Mouse (Mus musculus): ENCODE measurements around the gene Jaml. TPM values are rescaled to one million over a fixed set of nuclear protein-coding genes. Genes with fewer than 3 reads are reported as not detected.
A peak's percentile ranks its signal among the peaks of the same experiment; 100 is the strongest.

Gene Jaml
- total RNA-seq, 4 experiments from 2014 or later, result not detected

DNA sequence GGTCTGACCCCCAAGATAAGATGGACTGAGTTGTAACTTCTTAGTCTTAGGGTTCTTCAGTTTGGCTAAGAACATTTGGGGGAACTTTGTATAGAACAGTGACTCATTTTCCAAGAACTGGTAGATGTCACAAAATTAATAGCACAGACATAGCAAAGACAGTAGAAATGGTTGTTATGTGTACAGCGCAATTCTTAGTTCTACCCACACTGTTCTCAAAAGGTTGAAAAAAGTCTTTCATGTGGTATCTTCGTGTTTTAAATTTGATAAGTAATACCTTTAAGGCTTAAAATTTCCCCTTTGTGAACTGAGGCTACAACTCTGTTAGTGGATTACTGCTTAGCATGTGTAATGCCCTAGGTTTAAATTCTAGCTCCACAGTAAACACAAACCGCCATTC, 4.1 kb downstream of the Jaml start:
- no peak for DNase-seq (ENCODE audit: low spot score)

DNA sequence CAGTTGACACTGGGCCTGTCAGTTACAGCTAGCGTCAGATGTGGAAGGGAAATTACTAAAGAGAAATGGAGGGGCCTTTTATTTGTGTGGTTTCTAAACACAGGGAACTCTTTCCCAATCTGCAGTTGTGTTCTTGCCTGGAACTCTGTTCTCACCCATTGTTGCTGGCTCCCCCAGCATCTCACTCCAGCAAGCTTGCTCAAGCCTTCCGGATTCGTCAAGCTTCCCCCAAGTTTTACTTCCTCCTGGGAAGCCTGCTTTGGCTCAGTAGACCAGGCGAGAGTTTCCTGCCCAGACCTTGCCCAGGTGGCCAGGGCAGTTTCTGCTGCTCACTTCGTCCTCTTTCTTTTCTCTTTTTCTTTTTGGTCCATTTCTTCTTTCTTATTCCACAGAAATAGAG, 5.6 kb downstream of the Jaml start:
- peak; percentile 9 for DNase-seq (ENCODE audit: low spot score)

DNA sequence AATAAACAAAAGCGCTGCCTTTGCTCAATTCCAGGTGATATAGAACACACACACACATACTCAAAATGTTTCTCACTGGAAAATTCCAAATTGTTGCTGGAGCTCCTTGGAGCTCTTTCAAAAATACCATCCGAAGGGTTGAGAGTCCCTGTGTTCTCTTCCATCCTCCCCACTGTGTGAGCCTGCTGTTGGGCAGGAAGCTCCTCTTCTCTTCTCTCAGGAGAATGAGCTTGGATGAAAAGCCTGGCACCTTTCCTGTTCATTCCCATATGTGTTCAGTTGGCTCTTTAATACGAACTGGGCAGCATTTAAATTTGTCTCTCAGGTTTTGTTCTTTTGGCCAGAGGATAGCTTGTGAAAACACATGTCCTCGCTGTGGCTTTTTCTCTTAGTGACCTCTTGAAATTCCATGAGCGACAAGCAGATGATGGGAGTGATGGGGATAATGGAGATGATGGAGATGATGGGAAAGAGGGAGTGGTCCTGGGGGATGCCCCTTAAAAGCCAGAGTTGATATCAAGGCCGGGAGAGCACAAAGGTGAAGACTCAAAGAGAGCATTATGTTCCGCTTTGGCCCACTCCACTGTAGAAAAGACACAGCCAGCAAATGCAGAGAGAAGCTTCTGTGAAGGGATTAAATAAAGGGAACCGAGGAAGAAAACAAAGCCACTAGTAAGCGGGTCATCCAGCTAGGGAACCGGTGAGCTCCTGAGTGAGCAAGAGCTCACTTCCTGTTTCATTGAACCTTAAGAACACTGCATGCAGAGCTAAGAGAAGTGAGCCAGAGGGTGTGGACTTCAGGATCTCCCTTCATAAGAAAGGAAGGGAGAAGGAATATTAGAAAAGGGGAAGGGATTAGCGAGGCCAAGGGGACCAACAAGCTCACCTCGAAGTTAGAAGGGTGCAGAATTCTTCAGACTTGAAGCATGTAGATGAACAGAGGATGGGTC, 7.0 kb downstream of the Jaml start:
- no peak for DNase-seq (ENCODE audit: low spot score)

- no peak for DNase-seq (ENCODE audit: low spot score)
These were observed 9.1 kb downstream of the Jaml start for GRCm38 (mm10) chr9:45088040-45088439.

DNA sequence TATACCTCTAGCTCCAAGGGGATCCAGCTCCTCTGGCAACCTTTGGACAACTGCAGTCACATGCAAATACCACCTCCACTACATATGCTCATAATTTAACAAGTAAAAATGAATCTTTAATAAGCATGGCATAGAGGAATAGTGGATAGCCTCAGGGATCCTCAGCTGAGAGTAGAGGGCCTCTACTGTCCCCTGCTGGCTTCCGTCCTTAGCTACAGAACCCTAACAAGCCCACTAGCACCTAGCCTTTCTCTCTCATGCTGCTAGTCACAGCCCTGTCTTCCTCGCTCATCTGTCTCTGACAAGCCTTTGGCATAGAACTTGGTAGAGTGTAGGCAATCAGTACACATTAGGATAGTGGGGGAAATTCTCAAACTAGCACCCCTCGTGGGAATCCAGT, 11.8 kb downstream of the Jaml start:
- DNase-seq (ENCODE audit: low spot score), result no peak

GRCm38 (mm10) chr9:45092641-45093040, 13.7 kb downstream of the Jaml start:
- no peak for DNase-seq (ENCODE audit: low spot score)

- no peak for DNase-seq (ENCODE audit: low spot score)
These were observed 16.4 kb downstream of the Jaml start for GRCm38 (mm10) chr9:45095149-45095937.

DNA sequence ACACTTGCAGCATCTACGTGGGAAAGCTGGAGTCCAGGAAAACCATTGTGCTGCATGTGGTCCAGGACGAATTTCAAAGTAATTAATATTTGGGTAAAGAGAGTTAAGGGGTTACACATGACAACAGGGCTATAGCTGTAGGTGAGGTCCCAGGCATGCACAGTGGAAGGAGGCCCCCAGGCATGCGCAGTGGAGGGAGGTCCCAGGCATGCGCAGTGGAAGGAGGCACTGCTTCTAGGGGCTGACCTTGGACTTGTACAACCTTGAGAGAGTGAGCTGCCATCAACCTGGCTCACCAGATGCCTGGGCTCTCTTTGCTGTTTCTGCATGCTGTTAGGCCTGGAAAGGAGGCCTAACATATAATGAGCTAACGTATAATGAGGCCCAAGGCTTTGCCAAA, 18.9 kb downstream of the Jaml start:
- DNase-seq (ENCODE audit: low spot score), result no peak

GRCm38 (mm10) chr9:45098426-45098825, 19.4 kb downstream of the Jaml start:
- DNase-seq (ENCODE audit: low spot score), result no peak

DNA sequence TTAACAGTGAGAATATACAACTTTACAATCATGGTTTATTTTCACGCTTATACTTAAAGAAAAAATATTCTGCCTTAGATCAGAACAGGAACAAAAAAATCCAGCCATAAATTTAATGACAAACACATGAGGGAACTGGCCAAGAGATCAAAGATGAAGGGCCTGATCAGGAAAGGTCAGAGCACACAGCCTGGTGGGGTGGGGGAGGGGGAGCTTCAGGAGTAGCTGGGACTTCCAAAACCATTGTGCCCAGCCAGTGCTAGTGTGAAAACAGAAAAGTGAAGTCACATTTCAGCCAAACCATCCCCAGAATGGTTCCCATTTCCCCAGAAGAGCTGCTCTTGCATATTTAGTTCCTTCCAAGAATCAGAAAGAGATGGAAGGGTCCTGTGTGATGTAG, 23.5 kb downstream of the Jaml start:
- no peak for DNase-seq (ENCODE audit: low spot score)

DNA sequence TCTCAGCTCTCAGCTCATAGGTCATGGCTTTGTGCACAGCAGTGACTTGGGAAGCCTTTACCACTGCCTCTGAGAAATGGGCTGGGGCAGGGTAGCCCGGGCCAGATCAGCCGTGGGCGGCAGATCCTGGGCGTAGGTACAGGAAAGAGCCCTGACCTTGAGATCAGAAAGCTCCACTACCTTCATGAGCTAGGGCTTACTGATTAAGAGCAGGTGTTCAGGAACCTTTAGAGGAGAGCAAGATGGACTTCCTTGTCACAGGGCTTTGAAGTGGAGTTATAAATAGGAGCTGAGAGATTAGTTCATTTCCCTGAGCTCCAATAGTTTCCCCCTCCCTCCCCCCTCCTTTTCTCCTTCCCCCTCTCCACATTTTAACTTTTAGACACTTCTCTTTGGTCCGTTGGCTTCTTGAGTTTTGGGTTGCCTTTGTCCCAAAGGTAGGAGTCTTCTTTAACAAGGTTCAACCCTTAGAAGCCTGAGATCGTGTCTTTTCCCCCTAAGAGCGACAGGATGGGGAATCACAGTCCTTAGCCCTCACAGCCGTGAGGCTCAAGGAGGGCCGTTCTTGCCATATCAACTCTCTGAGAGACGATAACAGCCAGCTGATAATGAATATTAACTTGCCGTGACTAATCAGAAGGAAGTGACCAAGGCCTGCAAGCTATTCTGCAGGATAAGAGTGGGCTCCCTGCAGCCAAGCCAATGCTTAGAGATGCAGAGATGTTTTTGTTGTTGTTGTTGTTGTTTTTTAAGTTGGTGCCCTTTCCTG, 24.4 kb downstream of the Jaml start:
- DNase-seq (ENCODE audit: low spot score), result no peak

DNA sequence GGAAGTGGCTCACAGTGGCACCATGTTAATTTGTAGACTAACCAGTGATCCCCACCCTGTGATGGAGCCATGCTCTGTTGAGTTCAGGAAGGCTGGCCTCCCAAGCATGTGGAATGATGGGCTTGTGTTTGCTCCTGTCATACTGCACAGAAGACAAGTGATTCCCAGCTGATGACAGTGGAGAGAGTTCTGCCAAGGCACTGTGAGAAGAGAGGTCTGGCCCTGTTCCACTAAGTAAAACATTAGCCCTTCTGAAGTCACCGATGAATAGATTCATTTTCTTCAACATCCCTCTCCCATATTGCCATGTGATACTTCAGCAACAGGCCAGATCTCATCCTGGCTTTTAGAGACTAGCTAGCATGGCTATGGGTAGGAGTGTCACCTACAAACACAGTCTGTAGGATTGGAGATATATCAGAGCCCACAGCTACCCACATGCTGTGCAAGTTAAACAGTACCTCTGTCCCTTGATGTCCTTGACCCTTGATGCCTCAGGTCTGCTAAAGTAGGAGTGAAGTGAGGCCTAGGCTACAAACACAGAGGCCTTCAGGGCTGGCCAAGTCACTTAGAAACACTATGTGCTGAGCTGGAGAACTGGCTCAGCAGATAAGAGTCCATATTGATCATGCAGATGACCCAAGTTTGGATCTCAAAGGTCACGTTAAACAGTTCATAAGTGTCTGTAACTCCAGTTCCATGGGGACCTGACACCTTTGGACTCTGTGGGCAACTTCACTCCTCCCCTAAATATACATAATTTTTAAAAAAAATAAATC, 26.8 kb downstream of the Jaml start:
- no peak for DNase-seq (ENCODE audit: low spot score)

- DNase-seq (ENCODE audit: low spot score), result no peak
These were observed 36.7 kb downstream of the Jaml start for GRCm38 (mm10) chr9:45115706-45116105.

DNA sequence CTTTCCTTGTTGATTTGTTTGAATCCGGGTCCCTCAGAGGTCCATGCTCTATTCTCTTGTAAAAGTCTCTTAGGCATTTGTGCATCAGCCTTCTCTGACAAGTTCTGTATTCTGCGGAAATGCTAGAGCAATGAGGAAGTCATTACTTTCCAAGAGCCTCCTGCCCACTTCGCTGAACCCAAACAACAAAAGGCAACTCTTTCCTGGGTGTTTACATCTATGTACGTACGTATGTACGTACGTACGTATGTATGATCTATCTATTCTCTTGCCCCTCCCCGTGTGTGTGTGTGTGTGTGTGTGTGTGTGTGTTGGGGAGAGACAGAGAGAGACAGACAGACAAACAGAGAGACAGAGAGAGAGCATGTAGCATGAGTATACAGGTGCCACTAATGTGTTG, 37.8 kb downstream of the Jaml start:
- no peak for DNase-seq (ENCODE audit: low spot score)

DNA sequence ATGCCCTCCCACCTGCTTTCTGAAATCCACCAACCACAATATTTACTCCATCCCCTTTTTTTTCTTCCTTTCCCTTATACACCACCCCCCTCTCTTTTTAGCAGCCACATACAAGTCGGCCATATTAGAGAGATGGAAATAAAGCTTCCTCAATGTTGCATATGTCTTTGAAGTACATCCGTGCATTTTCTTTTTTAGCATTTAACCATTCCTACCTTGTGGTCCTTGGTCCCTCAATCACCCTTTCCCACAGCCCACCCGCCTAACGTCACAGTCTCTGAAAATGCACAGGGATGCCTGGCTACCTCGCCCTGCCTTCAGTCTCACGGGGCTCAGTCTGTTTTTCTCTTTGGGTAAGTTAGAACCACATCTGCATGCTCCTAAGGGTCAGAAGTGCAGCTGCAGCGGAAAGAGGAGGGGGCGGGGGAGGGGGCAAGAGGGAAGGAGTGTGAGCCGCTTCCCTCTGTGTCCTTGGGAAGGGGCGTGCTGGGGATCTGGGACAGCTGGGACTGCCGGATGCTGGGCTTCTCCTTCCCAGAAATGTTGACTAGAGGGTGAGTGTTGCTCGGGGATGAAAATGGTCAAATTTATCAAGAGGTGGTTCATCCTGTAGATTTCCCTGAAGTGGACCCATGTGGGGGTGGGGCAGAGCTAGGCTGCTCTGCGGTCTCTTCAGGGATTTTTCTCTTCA, 38.9 kb downstream of the Jaml start, which contains the start of gene Scn2b:
TSS of gene Scn2b (plus strand) at position 42 of the 691 bp plus-strand sequence.
- DNase-seq (ENCODE audit: low spot score), result no peak

GRCm38 (mm10) chr9:45118552-45118951, 39.6 kb downstream of the Jaml start:
- DNase-seq (ENCODE audit: low spot score), result no peak

GRCm38 (mm10) chr9:45119316-45119953, 40.5 kb downstream of the Jaml start:
- DNase-seq (ENCODE audit: low spot score), result no peak

DNA sequence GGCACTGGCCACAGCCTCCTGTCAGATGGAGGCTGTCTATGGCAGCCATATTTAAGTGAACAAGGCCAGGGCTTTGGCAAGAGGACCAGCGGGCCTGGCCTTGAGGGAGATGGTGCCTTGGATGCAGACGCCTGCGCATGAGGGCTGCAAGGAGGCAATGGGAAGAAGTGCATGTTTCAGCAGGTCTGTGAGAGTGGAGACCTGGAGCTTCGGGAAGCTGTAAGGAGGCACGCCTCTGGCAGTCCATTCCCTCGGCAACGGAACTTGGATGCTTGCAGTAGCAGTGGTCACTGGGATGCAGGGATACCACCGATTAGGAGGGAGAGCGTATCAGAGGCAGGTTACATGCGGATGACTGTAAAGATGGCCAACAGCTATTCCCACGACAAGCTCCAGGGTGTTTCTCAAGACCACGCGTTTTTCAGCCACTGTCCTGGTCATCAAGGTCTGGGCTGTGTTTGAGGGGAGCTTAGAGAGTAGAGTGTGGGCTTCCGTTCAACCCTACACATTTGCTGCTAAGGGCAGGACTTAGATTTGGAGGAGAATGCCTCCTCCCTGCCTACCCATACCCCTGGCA, 41.1 kb downstream of the Jaml start:
- no peak for DNase-seq (ENCODE audit: low spot score)

- DNase-seq (ENCODE audit: low spot score), result no peak
These were observed 41.6 kb downstream of the Jaml start for GRCm38 (mm10) chr9:45120567-45120966.

GRCm38 (mm10) chr9:45121001-45121400, 42.0 kb downstream of the Jaml start:
- no peak for DNase-seq (ENCODE audit: low spot score)

Data from heart, adult 8-10 months (tissue).